Mouse (Mus musculus) frontal cortex, adult 2 months (tissue): ENCODE measurements at regions not wholly inside any gene's neighbourhood (a gene's known extent, or its start where the extent isn't known, plus 50 kb on each side); places are given as distances from the start of the nearest gene placed in this dataset.
A peak's percentile ranks its signal among the peaks of the same experiment; 100 is the strongest.
"Not testable (repeated sequence)": the region's sequence is repeated elsewhere in the genome, so short reads cannot be mapped to it uniquely, and the experiment has no call there.

Source experiments
- DNase-seq, 2 experiments: peaks; one replicate each; pipeline ENCODE4 v3.0.0; 2022; ENCODE audit warnings: low spot score in 1 of 2; ENCODE audit errors: extremely low spot score in 1 of 2

- DNase-seq, result no peak
Observed at GRCm38 (mm10) chr12:43574887-43575605, 635.1 kb downstream of the Dnajb9 start.

- DNase-seq, result peak; percentile 23 to 39
Observed at GRCm38 (mm10) chr12:43573186-43573585, 636.9 kb downstream of the Dnajb9 start.

- DNase-seq, result no peak
Observed at GRCm38 (mm10) chr12:43527614-43528013, 682.5 kb downstream of the Dnajb9 start.

- DNase-seq, result not testable (repeated sequence)
Observed at GRCm38 (mm10) chr12:43507458-43507857, 702.7 kb downstream of the Dnajb9 start.

GRCm38 (mm10) chr12:43489896-43490295 is 720.2 kb downstream of the Dnajb9 start:
- no peak for DNase-seq

- no peak for DNase-seq
Observed at GRCm38 (mm10) chr12:43482683-43483082, 727.4 kb downstream of the Dnajb9 start.

GRCm38 (mm10) chr12:43462543-43462942 is 747.6 kb downstream of the Dnajb9 start:
- DNase-seq, result peak; percentile 1 to 14
